Mouse (Mus musculus) Patski (cell line): Measurements from ENCODE around the gene Kdm4b. TPM values are rescaled to one million over a fixed set of nuclear protein-coding genes. Genes with fewer than 3 reads are reported as not detected.

Experiments used
- ATAC-seq: fragments of 100-300 bp; one replicate; pipeline ENCODE4 v1.8.0; 2021
- CTCF ChIA-PET: fragments of 350-600 bp; sonication (Branson Sonifier 250); formaldehyde crosslinking; loops from one replicate; lab custom pipeline; 2022; ENCODE audit warnings: inconsistent platforms; lab: Charles Lee
- POLR2A ChIA-PET: fragments of 350-600 bp; sonication (Branson Sonifier 250); formaldehyde crosslinking; loops from one replicate; lab custom pipeline; 2022; ENCODE audit warnings: antibody characterized with exemption, inconsistent platforms; lab: Charles Lee
- DNase-seq: peaks from one replicate; pipeline ENCODE4 v3.0.0-alpha.2; 2011; ENCODE audit warnings: low read depth, low spot score
- H3K27me3 ChIP-seq: fragments of 371-371 bp; one replicate; pipeline ENCODE4 v1.5.1; 2021
- CTCF ChIP-seq: fragments of 100-300 bp; IDR thresholded peaks from one replicate; pipeline ENCODE4 v1.5.1; 2021
- in situ Hi-C: fragments of 300-500 bp; cut with MboI; formaldehyde crosslinking; loops from 3 replicates; pipeline ENCODE4 v1.11.1; 2018; ENCODE audit warnings: low pct_unique_long_range_greater_than_20kb, mixed read lengths
- polyA plus RNA-seq: library from polyadenylated mRNA; unstranded; gene quantifications from one replicate; pipeline ENCODE4 v1.2.3, GENCODE M21; 2021

Gene Kdm4b
- polyA plus RNA-seq, 1 experiment from 2014 or later = 29.1 TPM

GRCm38 (mm10) chr17:56296201-56296600 lies 29.7 kb upstream of the Kdm4b start:
- POLR2A ChIA-PET = no interaction called here
- TF ChIP-seq CTCF = no peak
- in situ Hi-C loops = no loop called here
- H3K27me3 ChIP-seq = no peaks in the 10 kb centered on the region
- ATAC-seq (no peak), DNase-seq (no peak)
- CTCF ChIA-PET = interaction anchor here (1.3 kb wide), 1 partner anchor 54 kb away, joined by 3 read pairs; no protein-coding TSS in a partner anchor

DNA sequence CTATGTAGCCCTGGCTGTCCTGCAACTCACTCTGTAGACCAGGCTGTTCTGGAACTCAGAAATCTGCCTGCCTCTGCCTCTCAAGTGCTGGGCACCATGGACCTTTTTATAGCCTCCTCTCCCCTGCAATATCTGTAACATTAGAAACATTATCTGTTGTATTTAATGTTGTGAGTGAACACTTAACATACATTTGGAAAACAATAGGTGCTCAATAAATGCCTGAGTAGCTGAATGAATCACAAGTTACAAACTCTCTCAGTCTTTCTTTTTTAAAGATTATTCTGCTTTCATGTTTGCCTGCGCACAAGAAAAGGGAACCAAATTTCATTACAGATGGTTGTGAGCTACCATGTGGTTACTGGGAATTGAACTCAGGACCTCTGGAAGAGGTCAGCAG lies 27.6 kb upstream of the Kdm4b start:
- no peak for ATAC-seq
- H3K27me3 ChIP-seq = no peaks in the 10 kb centered on the region
- ChIA-PET CTCF (interaction anchor here (1.0 kb wide), 1 partner anchor 16 kb away, joined by 3 read pairs; no protein-coding TSS in a partner anchor), POLR2A (no interaction called here)
- in situ Hi-C loops = no loop called here
- no peak for DNase-seq
- TF ChIP-seq CTCF = no peak

DNA sequence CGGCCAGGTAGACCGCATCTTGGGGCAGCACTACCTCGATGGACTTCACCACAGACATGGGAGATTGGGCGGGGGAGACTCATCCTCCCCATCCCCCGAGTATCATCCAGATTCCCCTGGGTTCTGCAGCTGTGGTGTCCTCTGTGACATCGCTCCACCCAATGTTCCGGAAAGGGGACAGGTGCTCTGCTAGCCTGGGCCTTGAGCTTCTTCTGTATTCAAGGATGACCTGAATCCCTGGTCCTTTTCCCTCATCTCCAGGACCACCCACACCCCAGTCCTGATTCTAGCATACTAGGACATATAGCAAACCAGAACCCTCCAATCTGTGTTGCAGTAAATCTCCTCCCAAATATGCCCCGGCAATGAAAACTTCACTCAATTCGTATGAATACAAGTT lies 25.7 kb upstream of the Kdm4b start, which contains the start of gene Arrdc5:
Arrdc5 (minus strand) TSS at position 101 of the 400 bp plus-strand sequence.
- ATAC-seq = no peak
- in situ Hi-C loops = no loop called here
- DNase-seq = no peak
- no peaks in the 10 kb centered on the region for H3K27me3 ChIP-seq
- TF ChIP-seq CTCF = no peak
- ChIA-PET CTCF (interaction anchor here (1.5 kb wide), 1 partner anchor 9 kb away, joined by 4 read pairs; no protein-coding TSS in a partner anchor), POLR2A (interaction anchor here (0.9 kb wide), 1 partner anchor 9 kb away, joined by 4 read pairs; no protein-coding TSS in a partner anchor)

GRCm38 (mm10) chr17:56302363-56302996 lies 23.4 kb upstream of the Kdm4b start:
- ChIA-PET POLR2A (interaction anchor here (1.6 kb wide), 1 partner anchor 10 kb away, joined by 6 read pairs; the partner anchor contains the start of gene Plin3), CTCF (interaction anchor here (1.8 kb wide), 1 partner anchor 12 kb away, joined by 5 read pairs; no protein-coding TSS in a partner anchor)
- ATAC-seq (no peak), DNase-seq (no peak)
- in situ Hi-C loops = no loop called here
- H3K27me3 ChIP-seq = no peaks in the 10 kb centered on the region
- TF ChIP-seq CTCF = no peak

DNA sequence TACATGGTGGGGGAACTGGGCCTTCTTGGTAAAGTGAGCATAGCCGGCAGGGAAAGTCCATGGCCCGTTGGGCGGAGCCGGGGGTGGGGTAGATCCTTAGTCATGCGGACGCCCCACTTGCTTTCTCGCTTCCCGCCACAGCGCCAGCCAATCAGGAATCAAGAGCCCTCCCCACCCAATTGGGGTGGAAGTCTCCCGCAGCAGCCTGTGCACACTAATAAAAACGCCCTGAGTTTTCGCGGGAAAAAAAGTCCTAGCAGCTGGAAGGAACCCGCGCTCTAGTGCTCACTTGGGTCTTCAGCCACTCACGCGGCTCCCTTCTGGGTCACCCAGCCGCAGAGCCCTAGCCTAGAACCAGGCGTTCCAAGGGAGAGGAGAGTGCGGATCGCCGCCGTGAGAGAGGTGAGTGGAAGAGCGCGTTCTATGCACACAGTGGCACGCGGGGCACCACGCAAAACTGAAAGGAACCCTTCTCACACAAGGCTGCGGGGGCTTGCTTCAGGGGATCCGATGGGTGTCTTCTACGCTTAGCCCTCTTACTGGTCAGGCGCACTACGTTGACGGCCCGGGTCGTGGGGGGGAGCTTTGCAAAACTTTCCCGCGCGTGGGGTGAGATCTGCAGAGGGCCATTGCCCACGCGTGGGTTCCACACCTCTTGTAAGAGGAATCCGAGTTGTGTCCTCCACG lies 22.6 kb upstream of the Kdm4b start, which contains the start of gene Uhrf1:
Uhrf1 (plus strand) TSS at position 162 of the 687 bp plus-strand sequence.
- peak; percentile 15 for ATAC-seq

GRCm38 (mm10) chr17:56303847-56304586 lies 21.8 kb upstream of the Kdm4b start:
- CTCF ChIA-PET = interaction anchor here (1.8 kb wide), 1 partner anchor 13 kb away, joined by 5 read pairs; no protein-coding TSS in a partner anchor
- no peaks in the 10 kb centered on the region for H3K27me3 ChIP-seq
- in situ Hi-C loops = no loop called here
- no peak for TF ChIP-seq CTCF
- no peak for DNase-seq
- peak; percentile 95 for ATAC-seq
- POLR2A ChIA-PET = interaction anchor here (1.0 to 1.6 kb wide), 2 partner anchors 13 to 15 kb away, joined by 3 to 5 read pairs; no protein-coding TSS in a partner anchor

More for the DNA sequence above, 22.6 kb upstream of the Kdm4b start, which contains the start of gene Uhrf1:
- H3K27me3 ChIP-seq = no peaks in the 10 kb centered on the region
- in situ Hi-C loops = no loop called here
- no peak for DNase-seq
- ChIA-PET CTCF (interaction anchor here (1.8 kb wide), 1 partner anchor 13 kb away, joined by 5 read pairs; no protein-coding TSS in a partner anchor), POLR2A (interaction anchor here (1.0 to 1.6 kb wide), 2 partner anchors 11 to 14 kb away, joined by 3 to 6 read pairs; partner anchors contain the start of gene Plin3)
- TF ChIP-seq CTCF = no peak

DNA sequence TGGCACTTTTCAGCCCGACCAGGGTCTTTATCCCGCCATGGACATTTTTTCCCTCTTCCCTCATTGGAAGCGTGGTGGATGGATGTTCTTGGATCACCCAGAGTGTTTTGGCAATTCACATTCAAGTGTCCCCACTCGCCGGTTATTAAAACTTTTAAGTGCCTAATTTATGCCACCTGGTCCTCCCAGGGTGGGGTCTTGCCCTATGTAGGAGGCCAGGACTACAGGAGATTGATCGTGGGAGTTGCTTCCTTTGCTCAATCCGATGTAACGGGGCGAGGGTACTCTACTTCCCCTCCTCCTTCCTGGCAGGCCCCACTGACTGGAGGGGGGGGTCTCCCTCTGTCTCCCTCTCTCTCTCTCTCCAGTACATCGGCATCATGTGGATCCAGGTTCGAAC lies 21.1 kb upstream of the Kdm4b start:
- POLR2A ChIA-PET = interaction anchor here (0.6 to 1.6 kb wide), 3 partner anchors 13 to 280 kb away, joined by 3 to 5 read pairs (median 3); no protein-coding TSS in a partner anchor
- DNase-seq (no peak), ATAC-seq (no peak)
- in situ Hi-C loops = no loop called here
- TF ChIP-seq CTCF = no peak
- CTCF ChIA-PET = interaction anchor here (0.8 to 0.9 kb wide), 2 partner anchors 15 to 42 kb away, joined by 3 read pairs; no protein-coding TSS in a partner anchor
- H3K27me3 ChIP-seq = no peaks in the 10 kb centered on the region

- no peaks in the 10 kb centered on the region for H3K27me3 ChIP-seq
- CTCF ChIA-PET = interaction anchor here (0.8 to 0.9 kb wide), 2 partner anchors 15 to 42 kb away, joined by 3 read pairs; no protein-coding TSS in a partner anchor
- POLR2A ChIA-PET = interaction anchor here (0.6 to 1.6 kb wide), 3 partner anchors 14 to 280 kb away, joined by 3 to 5 read pairs (median 3); no protein-coding TSS in a partner anchor
- in situ Hi-C loops = no loop called here
- ATAC-seq (no peak), DNase-seq (no peak)
- TF ChIP-seq CTCF = no peak
These were observed 20.7 kb upstream of the Kdm4b start for GRCm38 (mm10) chr17:56305156-56305555.

GRCm38 (mm10) chr17:56305826-56306225 lies 20.0 kb upstream of the Kdm4b start:
- no peak for DNase-seq
- no peak for TF ChIP-seq CTCF

More at GRCm38 (mm10) chr17:56305826-56306225, 20.0 kb upstream of the Kdm4b start:
- ATAC-seq = no peak
- H3K27me3 ChIP-seq = no peaks in the 10 kb centered on the region
- in situ Hi-C loops = no loop called here
- ChIA-PET CTCF (interaction anchor here (0.8 to 1.2 kb wide), 5 partner anchors 14 to 45 kb away, joined by 3 to 4 read pairs (median 3); no protein-coding TSS in a partner anchor), POLR2A (no interaction called here)
